Mouse (Mus musculus) left cerebral cortex, adult 2 months (tissue): ENCODE measurements at regions not wholly inside any gene's neighbourhood (a gene's known extent, or its start where the extent isn't known, plus 50 kb on each side); places are given as distances from the start of the nearest gene placed in this dataset.
"Not testable (repeated sequence)": the region's sequence is repeated elsewhere in the genome, so short reads cannot be mapped to it uniquely, and the experiment has no call there.

Experiments
- DNase-seq, 2 experiments: peaks; one replicate each; pipeline ENCODE4 v3.0.0; 2021 to 2022; ENCODE audit warnings: low spot score in 2 of 2, mixed read lengths in 1 of 2; ENCODE audit errors: extremely low spot score in 1 of 2
- H3K27ac ChIP-seq: fragments of 200-600 bp; 2 replicates; pipeline ENCODE4 v1.8.1; 2022
- H3K4me3 ChIP-seq: fragments of 200-600 bp; 2 replicates; pipeline ENCODE4 v1.8.1; 2022
- CTCF ChIP-seq: fragments of 200-600 bp; IDR thresholded peaks from 2 replicates; pipeline ENCODE4 v1.8.1; 2022; ENCODE audit warnings: antibody characterized with exemption, mild to moderate bottlenecking, moderate library complexity
- intact Hi-C: fragments of 180-260 bp; cut with DNase I; formaldehyde crosslinking; loops from one replicate; pipeline ENCODE4 v1.15.1; 2025

DNA sequence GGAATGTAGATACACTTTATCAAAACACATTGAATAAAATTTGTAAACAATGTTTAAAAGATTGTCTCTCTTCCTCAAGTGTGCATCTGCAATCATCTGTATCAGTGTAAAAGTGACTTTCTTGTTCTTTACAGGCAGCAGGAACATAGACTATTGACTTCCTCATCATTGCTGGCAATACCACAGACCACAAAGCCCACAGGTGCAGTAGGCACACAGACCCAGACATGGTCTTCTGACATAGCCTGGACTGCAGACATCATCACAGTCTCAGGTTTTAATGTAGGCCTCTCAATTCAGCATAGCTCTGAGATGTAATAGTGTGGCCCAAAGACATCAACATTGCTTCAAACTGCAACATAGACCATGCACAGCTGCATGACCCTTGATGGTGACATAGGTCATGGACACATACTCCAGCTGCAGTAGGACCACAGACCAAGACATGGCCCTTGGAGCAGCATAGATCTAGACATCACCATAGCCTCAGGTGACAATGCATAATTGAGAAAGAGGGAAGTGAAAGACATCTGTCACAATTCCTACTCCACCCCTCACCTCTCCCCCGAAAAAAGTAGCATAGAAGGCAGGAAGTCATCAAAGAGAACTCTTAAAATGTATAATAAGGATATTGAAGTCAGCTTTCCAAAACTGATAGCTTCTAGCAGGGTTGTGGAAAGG lies 74.1 kb upstream of the Speer2 start:
- no peak for TF ChIP-seq CTCF
- Histone ChIP-seq H3K4me3 (no peak overlapping the region), H3K27ac (no peak overlapping the region)
- DNase-seq = no peak
- intact Hi-C loops = no loop called here

DNA sequence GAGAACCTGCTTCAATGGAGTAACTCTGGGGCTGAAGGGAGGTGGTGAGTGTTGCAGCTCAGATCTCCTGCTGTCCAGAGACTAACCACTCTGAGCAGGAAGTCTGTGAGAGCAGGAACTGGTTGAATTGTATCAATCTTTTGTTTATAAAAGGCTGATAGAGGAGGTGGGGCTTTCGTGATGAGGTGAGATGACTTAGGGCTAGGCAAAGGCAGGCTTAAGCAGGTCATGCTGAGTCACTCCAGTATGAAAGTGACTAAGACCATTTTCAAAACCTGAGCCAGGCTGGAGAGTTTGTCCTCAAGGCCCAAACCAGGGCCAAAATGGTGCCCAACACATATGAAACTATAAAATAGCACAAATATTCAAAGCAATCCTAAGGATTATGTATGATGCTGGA lies 80.1 kb upstream of the Speer2 start:
- TF ChIP-seq CTCF = no peak
- H3K27ac ChIP-seq = no peak overlapping the region
- intact Hi-C loops = no loop called here
- H3K4me3 ChIP-seq = no peak overlapping the region
- no peak for DNase-seq

DNA sequence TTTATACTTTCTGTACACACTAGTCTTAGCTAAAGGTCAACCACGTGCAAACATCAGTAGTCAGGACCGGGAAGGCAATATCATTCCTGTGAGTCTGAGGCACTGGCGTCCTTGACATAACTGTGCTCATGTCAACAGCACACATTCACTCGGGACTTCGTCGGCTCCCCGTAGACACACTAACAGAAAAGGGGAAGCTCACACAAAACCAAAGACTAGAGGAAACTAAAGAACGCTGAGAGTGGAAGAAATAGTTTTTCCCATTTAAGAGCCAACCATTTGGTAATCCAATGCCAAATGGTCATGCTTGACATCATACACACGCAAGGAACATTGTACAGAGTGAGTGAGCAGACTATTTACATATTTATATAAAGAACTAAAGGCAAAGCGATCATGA lies 85.2 kb upstream of the Speer2 start:
- Histone ChIP-seq H3K4me3 (no peak overlapping the region), H3K27ac (no peak overlapping the region)
- no peak for TF ChIP-seq CTCF
- no peak for DNase-seq
- intact Hi-C loops = no loop called here

DNA sequence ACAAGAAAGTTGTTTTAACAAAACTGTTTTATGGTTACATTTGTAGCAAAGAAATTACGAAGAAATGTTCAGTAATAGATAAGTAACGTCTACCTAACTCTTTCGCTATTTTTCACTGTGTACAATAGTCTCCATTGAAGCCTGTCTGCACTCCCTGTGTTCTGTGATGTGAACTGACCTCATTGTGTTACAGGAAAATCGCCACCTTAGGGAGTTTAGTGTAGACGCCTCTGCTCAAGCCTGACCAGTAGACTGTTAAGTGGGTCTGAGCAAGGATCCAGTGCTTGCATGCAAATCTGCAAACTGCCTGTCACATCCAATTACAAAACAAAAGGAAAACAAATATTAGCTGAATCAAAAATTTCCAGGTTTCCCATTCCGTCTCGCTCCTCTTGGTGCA lies 85.8 kb upstream of the Speer2 start:
- DNase-seq = no peak
- Histone ChIP-seq H3K27ac (no peak overlapping the region), H3K4me3 (no peak overlapping the region)
- no peak for TF ChIP-seq CTCF
- intact Hi-C loops = no loop called here

DNA sequence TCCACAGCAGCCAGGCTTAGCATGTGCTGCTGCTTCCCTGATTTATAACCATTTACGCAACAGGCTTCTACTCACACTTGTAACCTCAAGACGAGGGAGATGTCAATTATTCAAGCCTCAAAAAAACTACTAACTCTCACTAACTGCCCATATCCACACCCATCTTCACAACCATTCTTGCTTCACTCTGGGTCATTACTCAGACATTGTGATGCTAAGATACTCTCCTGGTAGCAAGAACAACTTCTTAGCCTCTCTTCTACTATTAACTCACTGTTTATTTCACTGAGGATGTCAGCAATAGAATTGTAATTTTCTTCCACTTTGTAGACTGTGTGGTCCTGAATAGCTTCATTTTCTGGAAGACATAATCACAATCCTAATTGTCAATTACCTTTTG lies 88.0 kb upstream of the Speer2 start:
- TF ChIP-seq CTCF = no peak
- intact Hi-C loops = loop anchor here (2.0 kb wide), 1 partner anchor 23 kb away; no protein-coding TSS in a partner anchor
- no peak overlapping the region for H3K27ac ChIP-seq
- no peak overlapping the region for H3K4me3 ChIP-seq
- no peak for DNase-seq

DNA sequence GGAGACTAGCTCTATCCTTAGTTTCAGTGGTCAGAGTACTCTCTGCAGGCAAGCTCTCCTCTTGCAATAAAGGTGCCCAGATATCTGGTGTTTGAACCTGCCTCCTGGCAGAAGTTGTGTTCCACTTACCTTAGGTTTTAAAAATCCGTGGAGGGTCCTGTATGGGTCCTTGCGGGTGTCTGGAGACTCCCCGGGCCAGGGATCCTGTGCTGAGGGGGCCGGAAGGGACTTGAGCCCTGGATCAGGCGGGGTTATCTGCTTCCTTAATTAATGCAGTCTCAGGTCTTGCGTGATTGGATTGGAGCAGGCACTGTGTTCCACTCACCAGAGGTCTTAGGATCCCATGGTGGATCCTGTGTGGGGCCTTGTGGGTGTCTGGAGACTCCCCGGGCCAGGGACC lies 103.0 kb upstream of the Speer2 start:
- DNase-seq, intact Hi-C loops, H3K27ac ChIP-seq, H3K4me3 ChIP-seq: not testable (repeated sequence)

DNA sequence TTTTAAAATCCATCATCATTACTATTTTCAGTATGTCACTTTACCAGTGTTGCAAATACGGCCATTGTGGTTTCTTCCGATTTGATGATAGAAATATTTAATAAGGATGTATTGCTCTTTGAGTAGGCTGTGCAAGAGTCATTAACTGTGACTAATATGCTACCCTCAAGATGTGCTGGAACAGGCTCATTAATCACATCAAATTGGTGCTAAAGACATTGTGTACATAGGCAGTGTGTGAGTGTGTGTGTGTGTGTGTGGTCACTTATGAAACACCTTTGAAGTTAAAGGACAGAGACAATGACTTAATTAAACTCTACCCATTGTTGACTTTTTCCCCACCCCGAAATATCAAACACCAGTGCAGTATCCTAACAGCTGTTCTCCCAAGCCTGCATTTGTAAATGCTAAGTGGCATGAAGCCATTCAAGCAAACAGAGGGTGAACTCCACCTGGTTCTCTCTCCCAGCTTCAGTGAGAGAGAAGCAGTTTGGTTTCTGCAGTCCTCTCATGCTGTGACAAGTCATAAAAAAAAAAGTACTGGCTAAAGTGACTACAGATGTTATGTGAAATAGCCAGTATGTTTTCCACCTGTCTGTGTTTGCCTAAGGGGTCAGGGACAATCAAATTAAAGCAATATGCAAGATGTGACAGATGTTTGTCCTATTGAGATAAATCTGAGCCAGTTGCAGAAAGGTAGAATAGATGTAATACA lies 116.4 kb upstream of the Speer2 start:
- intact Hi-C loops = no loop called here
- Histone ChIP-seq H3K4me3 (no peak overlapping the region), H3K27ac (no peak overlapping the region)
- TF ChIP-seq CTCF = no peak
- no peak for DNase-seq

DNA sequence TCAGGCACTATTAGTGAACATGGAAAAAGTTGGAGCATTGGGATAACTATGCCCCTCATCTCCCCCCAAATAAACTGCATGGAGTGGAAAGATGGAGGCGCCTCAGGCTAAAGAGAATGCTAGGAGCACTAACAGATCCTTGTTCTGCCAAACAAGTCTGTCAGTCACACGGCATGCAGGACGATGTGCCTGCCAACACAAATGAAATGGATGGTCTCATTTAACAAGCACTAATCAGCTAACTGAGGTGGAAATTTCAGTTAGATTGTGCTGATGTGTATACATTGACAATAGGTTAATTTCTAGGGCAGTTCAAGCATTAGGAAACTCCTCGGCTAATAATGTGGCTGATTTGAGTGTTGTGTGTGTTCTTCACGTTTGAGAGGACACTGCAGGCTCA lies 120.8 kb upstream of the Speer2 start:
- TF ChIP-seq CTCF = no peak
- Histone ChIP-seq H3K27ac (no peak overlapping the region), H3K4me3 (no peak overlapping the region)
- intact Hi-C loops = no loop called here
- no peak for DNase-seq

DNA sequence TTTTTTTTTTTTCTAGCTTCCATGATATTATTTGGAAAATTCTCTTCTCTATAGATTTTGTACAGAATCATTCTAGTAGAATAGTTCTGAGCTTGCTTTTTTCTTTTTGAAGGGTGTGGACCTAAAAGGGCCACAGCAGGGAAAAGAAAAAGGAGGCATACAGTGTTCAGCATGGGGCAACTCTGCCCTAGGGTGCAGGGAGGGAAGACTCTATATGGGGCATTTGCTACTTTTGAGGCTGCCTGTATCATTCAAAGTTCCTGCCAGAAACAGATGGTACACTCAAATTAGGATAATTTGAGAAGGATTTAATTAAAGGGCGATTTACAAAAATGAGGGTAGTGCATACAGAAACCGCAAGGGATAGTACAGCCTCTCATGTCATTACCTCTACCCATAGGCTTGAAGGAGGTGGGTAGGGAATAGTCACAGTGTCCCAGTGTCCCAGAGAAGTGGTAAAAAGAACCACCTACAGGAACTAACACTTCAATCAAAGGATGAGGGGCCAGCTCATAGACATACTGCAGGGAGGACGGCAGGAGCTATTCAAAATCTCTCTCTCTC lies 128.4 kb upstream of the Speer2 start:
- Histone ChIP-seq H3K27ac (no peak overlapping the region), H3K4me3 (no peak overlapping the region)
- no peak; the same call in 1 of the 2 replicates for TF ChIP-seq CTCF
- intact Hi-C loops = no loop called here
- DNase-seq = no peak

DNA sequence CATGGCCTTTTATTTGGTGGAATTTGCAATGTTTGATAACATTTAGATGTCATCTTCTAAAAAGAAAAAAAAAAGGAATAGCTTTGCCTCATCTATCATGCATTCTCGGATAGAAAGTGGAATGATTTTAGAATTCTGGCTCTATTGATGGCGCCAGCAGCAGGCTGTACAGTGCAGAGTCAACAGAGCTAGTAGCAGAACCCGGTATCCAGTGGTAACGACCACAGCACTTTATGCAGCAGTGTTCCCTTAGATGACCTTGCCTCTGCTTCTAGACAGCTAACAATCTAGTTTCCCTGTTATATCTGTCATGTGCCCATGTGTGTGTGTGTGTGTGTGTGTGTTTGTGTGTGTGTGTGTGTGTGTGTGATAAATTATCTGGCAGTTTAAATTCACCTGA lies 129.2 kb upstream of the Speer2 start:
- H3K27ac ChIP-seq = no peak overlapping the region

DNA sequence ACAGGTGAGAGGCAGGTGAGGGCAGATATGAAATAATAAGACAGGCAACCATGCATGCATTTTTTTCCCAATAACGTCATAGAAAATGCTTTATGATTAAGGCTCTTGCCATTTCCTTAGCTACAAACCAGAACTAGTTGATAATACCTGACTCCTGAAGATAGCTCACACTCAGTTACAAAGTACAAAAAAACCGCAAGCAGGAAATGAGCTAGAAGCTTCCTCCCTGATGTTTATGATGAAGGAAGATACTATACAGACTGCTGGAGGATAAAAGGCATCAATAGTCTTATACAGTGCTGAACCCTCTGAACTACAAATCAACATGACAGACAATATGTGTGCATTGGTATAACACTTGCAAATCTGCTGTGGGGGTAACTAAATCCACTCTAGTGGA lies 143.3 kb upstream of the Speer2 start:
- no peak for TF ChIP-seq CTCF
- Histone ChIP-seq H3K4me3 (no peak overlapping the region), H3K27ac (no peak overlapping the region)
- intact Hi-C loops = no loop called here
- DNase-seq = no peak

More for the DNA sequence above, 129.2 kb upstream of the Speer2 start:
- H3K4me3 ChIP-seq = no peak overlapping the region
- intact Hi-C loops = no loop called here
- no peak for DNase-seq
- no peak for TF ChIP-seq CTCF

DNA sequence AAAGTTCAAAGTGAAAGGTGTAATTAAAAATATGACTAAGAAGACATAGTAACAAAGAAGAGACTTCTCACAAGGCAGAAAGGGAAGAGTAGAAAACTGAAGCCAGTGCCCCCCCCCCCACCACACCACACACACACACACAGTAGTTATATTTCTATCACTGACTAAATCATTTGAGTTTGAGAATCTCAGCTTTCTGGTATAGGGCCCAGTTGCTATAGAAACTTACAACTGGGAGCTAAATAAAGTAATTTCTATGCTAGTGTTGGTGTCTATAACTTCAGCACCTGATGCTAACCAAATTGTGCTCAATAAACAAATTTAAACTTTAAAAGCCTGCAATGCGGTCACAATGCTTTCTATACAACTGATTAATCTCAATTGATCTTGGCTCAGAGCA lies 153.4 kb upstream of the Speer2 start:
- no peak for DNase-seq
- intact Hi-C loops = no loop called here
- no peak overlapping the region for H3K27ac ChIP-seq

DNA sequence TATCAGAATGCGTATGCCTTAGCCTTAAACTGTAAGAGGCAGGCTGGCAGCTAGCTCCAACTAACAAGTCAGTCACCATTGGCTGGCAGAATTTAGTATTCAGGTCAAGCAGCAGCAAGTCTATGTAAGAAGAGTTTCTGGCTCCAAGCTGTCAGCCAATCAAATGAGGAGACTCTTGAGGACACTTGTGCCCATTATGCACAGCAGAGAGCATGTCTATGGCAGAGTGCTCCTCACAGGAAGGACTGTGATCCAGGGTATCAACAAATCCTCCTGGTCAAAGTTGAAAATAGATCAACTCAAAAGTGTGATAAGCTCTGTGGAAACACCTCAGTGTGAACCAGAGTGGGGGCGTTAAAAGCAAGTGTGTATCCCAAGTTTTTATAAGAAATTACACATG lies 156.0 kb upstream of the Speer2 start:
- no peak for TF ChIP-seq CTCF
- no peak for DNase-seq
- H3K4me3 ChIP-seq = no peak overlapping the region
- H3K27ac ChIP-seq = no peak overlapping the region
- intact Hi-C loops = no loop called here

More for the DNA sequence above, 153.4 kb upstream of the Speer2 start:
- H3K4me3 ChIP-seq = no peak overlapping the region
- no peak for TF ChIP-seq CTCF
